Mouse (Mus musculus) frontal cortex, adult 2 months (tissue): Measurements from ENCODE around the gene Rad51b. TPM values are rescaled to one million over a fixed set of nuclear protein-coding genes. Genes with fewer than 3 reads are reported as not detected.

ENCODE experiments used
- DNase-seq, 2 experiments: peaks; one replicate each; pipeline ENCODE4 v3.0.0; 2022; ENCODE audit warnings: low spot score in 1 of 2; ENCODE audit errors: extremely low spot score in 1 of 2
- polyA plus RNA-seq: library from polyadenylated mRNA; depleted of rRNA; stranded (reverse); fragments of >200 nt; gene quantifications from 2 replicates; pipeline ENCODE4 v1.2.3, GENCODE M21; 2012

The Rad51b gene
- polyA plus RNA-seq, 1 experiment: 0.14 TPM

- no peak for DNase-seq
These were observed 542.2 kb downstream of the Rad51b start for GRCm38 (mm10) chr12:79839096-79839941.

DNA sequence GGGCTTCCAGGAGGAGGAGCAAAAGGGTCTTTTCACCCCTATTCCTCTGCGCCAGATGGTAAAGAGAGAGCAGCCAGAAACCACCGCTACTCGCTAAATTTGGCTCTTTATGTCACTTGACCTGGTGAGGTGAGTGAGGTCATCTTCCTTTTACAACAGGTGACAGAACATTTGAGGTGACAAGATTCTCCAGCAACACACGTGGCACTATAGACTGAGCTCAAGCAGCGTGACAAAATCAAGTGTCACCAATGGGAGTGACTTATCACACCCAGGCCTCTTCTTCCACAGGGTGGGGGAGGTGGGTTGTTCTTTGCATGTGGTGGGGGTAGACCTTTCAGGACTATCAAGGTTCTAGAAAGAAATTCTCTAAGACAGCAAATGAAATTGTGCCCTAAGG lies 543.4 kb downstream of the Rad51b start:
- no peak for DNase-seq

GRCm38 (mm10) chr12:79841248-79841647 lies 544.2 kb downstream of the Rad51b start:
- DNase-seq: no peak

DNA sequence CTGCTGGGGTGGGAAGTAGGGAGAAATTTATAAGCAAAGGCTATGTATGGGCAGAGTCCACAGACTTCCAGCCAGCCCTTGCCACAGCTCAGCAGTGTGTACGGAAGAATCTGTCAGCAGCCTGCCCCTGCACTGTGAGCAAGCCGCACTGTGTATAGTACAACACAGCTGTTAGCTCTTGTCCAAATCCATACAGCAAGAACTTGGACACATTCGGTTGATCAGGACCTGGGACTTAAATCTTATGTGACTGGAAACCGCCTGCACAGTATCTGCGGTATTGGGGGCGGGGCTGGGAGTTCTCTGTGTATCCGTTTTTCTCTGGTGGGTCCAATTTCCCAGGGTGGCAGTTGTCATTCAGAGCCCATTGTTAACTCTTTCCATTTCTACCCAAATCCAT lies 545.2 kb downstream of the Rad51b start:
- peak; percentile 31 to 57 for DNase-seq

DNA sequence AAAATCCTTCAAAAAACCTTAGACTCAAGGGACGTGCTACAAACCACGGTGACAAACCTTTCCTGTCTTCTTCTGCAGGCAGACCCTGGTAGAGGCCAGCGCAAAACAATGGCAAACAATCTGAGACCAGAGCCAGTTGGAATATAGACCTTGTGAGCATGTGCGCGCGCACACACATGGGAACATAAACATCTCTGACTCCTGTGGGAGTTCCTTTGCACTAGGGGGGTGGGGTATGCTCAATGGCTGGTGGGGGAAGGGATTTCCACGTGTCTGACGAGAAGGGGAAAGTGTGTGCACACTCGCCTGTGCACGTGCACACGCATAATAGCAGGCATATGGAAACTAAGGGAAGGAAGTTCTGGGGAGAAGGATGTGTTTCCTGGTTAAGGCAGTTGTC lies 545.9 kb downstream of the Rad51b start:
- DNase-seq: no peak

DNA sequence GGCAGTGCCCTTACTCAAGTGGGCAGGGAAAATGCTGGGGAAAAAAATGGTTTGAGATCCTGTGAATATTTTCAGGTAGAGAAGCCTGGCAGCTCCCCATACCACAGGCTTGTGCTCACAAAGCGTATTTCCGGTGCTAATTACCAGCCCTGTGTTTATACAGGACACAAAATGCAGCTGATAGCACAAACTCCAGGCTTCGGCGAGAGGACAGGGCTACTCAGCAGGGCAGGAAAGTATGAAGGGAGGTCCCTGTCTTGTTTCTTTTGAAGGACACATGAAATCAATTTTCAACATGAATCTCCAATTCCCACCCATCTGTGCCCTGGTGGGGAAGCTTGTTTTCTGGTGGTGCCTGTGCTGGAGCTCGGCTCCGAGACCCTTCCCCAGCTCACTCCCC lies 546.4 kb downstream of the Rad51b start:
- no peak for DNase-seq

DNA sequence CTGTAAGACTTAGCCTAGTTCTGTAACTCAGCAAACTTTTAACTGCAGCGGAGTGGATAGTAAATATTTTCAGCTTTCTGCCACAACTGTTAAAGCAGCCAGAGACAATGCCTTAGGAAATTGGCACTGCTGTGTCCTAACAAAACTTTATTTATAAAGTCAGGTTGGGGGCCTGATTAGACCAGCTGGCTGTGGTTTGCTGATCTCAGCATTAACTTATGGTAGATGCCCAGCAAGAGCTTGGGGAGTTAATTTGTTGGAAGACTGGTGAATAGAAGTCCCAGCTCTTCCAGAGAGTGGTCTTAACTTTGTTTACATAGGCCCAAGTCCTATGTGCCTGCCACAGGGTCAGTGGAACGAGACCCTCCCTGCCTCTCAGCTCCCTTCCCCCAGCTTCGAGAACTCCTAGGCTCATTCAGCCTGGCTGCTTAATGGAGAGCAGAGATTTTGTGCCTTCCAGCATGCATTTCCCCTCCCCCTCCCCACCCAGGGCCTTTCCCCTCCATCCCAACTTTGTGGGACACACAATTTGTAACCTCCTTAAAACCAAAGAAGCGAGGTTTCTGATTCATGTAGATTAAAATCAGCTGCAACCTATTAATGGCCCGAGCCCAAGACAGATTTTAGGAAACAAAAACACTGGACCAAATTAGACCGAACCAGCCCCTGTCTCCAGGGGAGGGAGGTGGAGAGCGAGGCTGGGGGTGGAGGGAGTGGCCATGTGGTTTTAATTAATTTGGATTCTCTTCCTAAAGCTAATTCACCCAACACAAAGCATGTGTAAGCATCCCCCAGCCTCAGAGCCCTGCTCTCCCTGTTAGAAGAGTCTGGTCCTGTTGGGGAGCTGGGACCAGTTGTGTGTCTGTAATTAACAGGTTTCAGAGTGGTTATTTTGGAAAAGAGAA lies 549.4 kb downstream of the Rad51b start:
- DNase-seq: no peak

- DNase-seq: no peak
These were observed 551.5 kb downstream of the Rad51b start for GRCm38 (mm10) chr12:79848539-79848938.

- DNase-seq: no peak
These were observed 552.9 kb downstream of the Rad51b start for GRCm38 (mm10) chr12:79850021-79850420.

GRCm38 (mm10) chr12:79851898-79852297 lies 554.8 kb downstream of the Rad51b start:
- DNase-seq: no peak

DNA sequence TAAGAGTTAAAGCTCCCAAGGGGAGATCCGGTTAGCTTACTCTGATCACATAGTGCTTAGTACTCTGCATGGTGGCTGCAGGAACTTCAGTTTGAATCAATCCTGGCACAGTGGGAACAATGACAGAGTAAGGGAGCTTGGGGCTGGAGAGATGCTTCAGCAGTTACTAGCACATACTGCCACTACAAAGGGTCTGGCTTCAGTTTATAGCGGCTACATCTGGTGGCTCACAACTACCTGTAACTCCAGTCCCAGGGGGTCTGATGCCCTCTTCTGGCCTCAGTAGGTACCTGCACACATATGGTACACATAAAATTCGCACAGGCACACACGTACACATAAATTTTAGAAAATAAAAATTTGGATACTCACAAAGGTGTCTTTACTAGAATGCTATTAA lies 555.5 kb downstream of the Rad51b start:
- DNase-seq: no peak

DNA sequence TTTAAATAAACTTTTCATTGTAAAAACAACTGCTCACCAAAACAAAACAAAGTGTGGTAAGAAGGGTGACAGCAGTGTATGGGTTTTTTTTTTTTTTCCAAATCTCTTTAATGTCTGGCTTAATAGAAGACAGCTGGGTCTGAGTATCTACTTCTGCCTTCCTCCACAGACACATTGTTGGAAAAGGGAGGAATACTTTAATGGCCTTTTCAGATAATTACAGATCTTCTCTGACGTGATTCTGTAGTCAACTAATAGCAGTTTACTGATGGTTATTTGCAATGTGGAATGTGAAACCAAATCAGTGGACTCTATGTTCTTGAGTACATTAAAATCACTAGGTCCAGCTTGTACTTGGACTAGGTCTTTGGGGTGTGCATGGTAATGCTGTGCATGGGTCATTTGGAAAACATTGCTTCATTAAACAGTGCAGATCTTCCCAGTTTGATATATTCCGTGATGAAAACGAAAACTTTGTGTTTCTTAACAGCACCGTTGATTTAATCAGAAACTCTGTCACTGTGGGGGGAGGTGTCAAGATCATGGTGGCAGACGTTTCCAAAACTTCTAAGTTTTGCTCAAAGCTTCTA lies 556.9 kb downstream of the Rad51b start:
- DNase-seq: no peak

DNA sequence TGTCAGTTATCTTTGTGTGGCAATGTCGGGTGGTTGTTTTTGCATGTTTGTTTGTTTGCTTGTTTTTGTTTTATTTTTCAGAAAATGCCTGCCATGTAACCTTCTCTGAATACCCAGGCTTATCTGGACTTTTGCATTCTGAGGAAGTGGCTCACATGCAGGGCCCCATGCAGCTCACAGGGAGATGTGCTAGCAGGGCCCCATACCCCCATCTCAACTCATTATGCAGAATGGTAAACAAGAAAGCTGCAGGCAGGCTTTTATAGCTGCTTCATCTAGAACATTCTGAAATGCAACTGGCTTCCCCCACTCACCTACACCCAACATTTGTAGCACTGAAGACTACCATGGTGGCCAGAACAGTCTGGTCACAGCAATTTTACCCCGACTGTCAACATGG lies 557.4 kb downstream of the Rad51b start:
- DNase-seq: no peak

DNA sequence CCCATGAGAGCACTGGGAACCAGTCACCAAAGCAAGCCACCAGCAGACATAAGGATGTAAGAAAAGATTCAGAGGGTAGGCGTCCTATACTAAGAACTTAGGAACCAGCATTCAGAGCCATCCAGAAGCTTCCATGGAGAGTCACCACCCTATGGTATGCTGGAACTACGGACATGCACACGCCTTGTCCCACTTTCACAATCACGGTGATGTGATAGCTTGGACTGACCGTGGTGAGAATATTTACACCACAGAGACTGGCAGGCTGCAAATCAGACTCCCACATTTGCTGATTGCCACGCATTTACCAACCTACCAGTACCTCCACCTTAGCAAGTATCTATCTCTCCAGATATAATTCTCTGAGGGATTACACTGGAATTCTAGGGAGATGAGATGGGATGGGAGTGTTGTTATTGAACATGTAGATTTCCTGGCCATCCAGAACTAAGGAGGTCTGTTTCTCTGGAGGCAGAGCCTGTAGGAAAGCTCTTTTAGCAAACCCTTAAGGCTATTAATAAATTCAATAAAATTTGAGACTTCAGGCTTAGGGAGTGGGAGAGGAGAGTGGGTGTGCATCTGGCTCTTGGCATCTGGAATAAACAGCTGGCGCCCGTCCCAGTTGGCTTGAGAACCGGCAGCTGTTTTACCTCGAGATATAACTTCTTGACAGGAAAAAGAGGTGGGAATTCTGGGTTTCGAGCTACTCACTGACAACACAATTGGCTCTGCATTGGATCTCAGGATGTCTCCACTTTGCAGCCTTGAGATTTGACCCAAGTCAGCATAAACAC lies 559.2 kb downstream of the Rad51b start:
- no peak for DNase-seq

DNA sequence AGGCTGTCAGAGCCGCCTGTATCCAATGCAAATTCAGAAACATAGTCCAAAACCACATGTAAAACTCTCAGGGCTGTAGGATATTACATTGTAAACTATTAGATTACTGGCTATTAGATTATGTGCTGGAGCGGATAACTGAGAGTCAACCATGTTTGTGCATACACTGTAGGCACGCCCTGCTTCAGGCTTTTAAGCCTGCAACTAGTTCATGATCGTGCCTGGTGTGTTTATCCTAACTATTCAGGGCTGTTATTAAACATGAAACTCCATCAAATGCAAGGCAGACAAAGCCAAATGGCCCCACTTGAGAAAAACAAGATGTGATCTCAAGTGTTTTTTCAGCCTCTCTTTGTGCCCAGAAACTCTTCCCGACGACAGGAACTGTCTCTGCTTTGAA lies 560.6 kb downstream of the Rad51b start:
- no peak for DNase-seq

DNA sequence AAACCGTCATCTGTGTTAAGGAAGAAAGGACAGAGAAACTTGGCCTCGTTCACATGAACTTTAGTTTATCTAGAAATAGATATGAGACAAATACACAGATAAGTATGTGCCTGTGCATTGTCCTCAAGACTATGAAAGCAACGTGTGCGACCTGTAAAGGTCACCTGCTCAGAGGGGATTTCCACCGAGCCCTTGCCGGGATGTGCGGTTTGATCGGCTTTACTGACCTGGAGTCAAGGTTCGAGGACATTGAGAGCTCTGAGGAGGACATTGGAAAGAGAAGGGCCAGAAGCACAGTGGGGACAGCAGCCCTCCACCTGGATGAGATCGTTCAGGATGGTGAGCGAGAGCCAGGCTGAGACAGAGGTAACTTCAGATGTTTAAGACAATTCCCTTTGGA lies 561.3 kb downstream of the Rad51b start:
- DNase-seq: no peak

- DNase-seq: no peak
These were observed 562.5 kb downstream of the Rad51b start for GRCm38 (mm10) chr12:79859354-79860247.

DNA sequence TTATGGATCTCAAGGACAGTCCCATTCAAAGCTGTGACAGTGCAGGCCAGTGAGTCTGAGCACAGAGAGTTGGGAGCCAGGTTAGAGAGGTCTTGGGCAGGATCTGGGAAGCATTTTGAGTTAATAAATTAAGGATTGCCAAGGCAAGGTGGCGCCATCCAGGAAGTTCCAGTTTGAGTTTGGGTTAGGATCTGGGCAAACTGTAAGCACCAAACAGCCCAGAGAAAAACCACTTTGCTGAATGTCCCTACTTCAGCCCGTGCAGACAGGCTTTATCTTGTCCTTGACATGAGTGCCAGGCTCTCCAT lies 563.1 kb downstream of the Rad51b start:
- no peak for DNase-seq
